Mouse (Mus musculus) kidney, embryonic 16.5 days (tissue): ENCODE results near the gene Cd63. TPM values are rescaled to one million over a fixed set of nuclear protein-coding genes. Genes with fewer than 3 reads are reported as not detected.

ENCODE experiments used
- ATAC-seq: fragments of 200-750 bp; cut with Nextera tagmentation; 2 replicates; pipeline ENCODE4 v1.8.0; 2017; ENCODE audit warnings: moderate TSS enrichment; ENCODE audit not compliant: low FRiP score, low TSS enrichment
- H3K27ac ChIP-seq: fragments of 300-500 bp; sonication (generic); 2 replicates; pipeline ENCODE4 v1.5.1; 2014; ENCODE audit warnings: low read length
- H3K27me3 ChIP-seq: fragments of 300-500 bp; sonication (generic); 2 replicates; pipeline ENCODE4 v1.6.1; 2014; ENCODE audit warnings: low read length, control low read depth, mixed read lengths; ENCODE audit not compliant: insufficient read depth
- H3K36me3 ChIP-seq: fragments of 300-500 bp; sonication (generic); 2 replicates; pipeline ENCODE4 v1.6.1; 2014; ENCODE audit warnings: low read length, control low read depth, mixed read lengths; ENCODE audit not compliant: insufficient read depth
- H3K4me1 ChIP-seq: fragments of 300-500 bp; sonication (generic); 2 replicates; pipeline ENCODE4 v1.6.1; 2014; ENCODE audit warnings: low read length, control low read depth, mixed read lengths; ENCODE audit not compliant: insufficient read depth
- H3K4me2 ChIP-seq: fragments of 300-500 bp; sonication (generic); replicated peaks from 2 replicates; pipeline ENCODE4 v1.6.1; 2014; ENCODE audit warnings: low read depth, low read length
- H3K4me3 ChIP-seq: fragments of 300-500 bp; sonication (generic); 2 replicates; pipeline ENCODE4 v1.5.1; 2014; ENCODE audit warnings: mild to moderate bottlenecking, low read length
- H3K9ac ChIP-seq: fragments of 300-500 bp; sonication (generic); replicated peaks from 2 replicates; pipeline ENCODE4 v1.6.1; 2014; ENCODE audit warnings: low read length
- H3K9me3 ChIP-seq: fragments of 300-500 bp; sonication (generic); 2 replicates; pipeline ENCODE4 v1.6.1; 2016; ENCODE audit warnings: low read length, control low read depth
- WGBS: fragments of 180-500 bp; shearing (Covaris S2); extraction: QIAGEN DNeasy Blood & Tissue Kit; methylation state at CpG from one replicate; pipeline ENCODE4 v1.1.7; 2014; 5-methylcytosine and 5-hydroxymethylcytosine counted together
- polyA plus RNA-seq: library from polyadenylated mRNA; unstranded; fragments of >200 nt; fragmentation: Nextera tagmentation; extraction: Ambion mirVana; gene quantifications from 2 replicates; pipeline ENCODE4 v1.2.1, GENCODE M21; 2015

Cd63 gene
- polyA plus RNA-seq, 1 experiment from 2014 or later = 850 TPM

GRCm38 (mm10) chr10:128921883-128922821 lies 21.4 kb downstream of the Cd63 start:
- peak overlapping the region; percentile 83 for H3K4me3 ChIP-seq
- 0 out of 2 replicates have a peak, but pooled peaks cover 3% of the 10 kb centered on the region for H3K27me3 ChIP-seq
- H3K9me3 ChIP-seq = no peaks in the 10 kb centered on the region
- peak overlapping the region; percentile 90 for H3K4me2 ChIP-seq
- peaks cover 48% of the 10 kb centered on the region for H3K4me1 ChIP-seq
- H3K36me3 ChIP-seq = peaks cover 12% of the 10 kb centered on the region
- no peak for ATAC-seq
- H3K9ac ChIP-seq = peak overlapping the region; percentile 83
- WGBS = 72% methylated on average over 16 of the region's 16 CpGs
- H3K27ac ChIP-seq = peak overlapping the region; percentile 98

- ATAC-seq = no peak
- peak within 1 kb of the TSS; percentile 98 for H3K27ac ChIP-seq
These were observed 21.9 kb downstream of the Cd63 start, which contains the start of gene Rdh5 for GRCm38 (mm10) chr10:128922822-128923012. Rdh5 (minus strand) TSS chr10:128922888.

GRCm38 (mm10) chr10:128923013-128923691 lies 22.4 kb downstream of the Cd63 start:
- no peaks in the 10 kb centered on the region for H3K9me3 ChIP-seq
- peak overlapping the region; percentile 83 for H3K4me3 ChIP-seq
- 0 out of 2 replicates have a peak, but pooled peaks cover 3% of the 10 kb centered on the region for H3K36me3 ChIP-seq
- H3K27me3 ChIP-seq = 0 out of 2 replicates have a peak, but pooled peaks cover 3% of the 10 kb centered on the region
- peaks cover 48% of the 10 kb centered on the region for H3K4me1 ChIP-seq
- H3K27ac ChIP-seq = peak overlapping the region; percentile 98
- H3K9ac ChIP-seq = peak overlapping the region; percentile 83
- peak overlapping the region; percentile 90 for H3K4me2 ChIP-seq
- peak; percentile 95 for ATAC-seq
- WGBS = under 1% methylated on average over 42 of the region's 42 CpGs

More at GRCm38 (mm10) chr10:128922822-128923012, 21.9 kb downstream of the Cd63 start, which contains the start of gene Rdh5:
- Histone ChIP-seq H3K4me1 (peaks cover 48% of the 10 kb centered on the region), H3K9ac (peak within 1 kb of the TSS; percentile 83), H3K36me3 (peaks cover 7% of the 10 kb centered on the region), H3K27me3 (0 out of 2 replicates have a peak, but pooled peaks cover 3% of the 10 kb centered on the region), H3K9me3 (no peaks in the 10 kb centered on the region), H3K4me3 (peak within 1 kb of the TSS; percentile 83), H3K4me2 (peak within 1 kb of the TSS; percentile 90)
- 16% methylated on average over 1 of the region's 1 CpGs for WGBS

GRCm38 (mm10) chr10:128923935-128924334 lies 23.1 kb downstream of the Cd63 start, which contains the start of gene Bloc1s1:
Bloc1s1 (minus strand) TSS chr10:128924035.
- Histone ChIP-seq H3K27me3 (0 out of 2 replicates have a peak, but pooled peaks cover 3% of the 10 kb centered on the region), H3K4me2 (peak within 1 kb of the TSS; percentile 90), H3K9ac (peak within 1 kb of the TSS; percentile 83), H3K4me3 (peak within 1 kb of the TSS; percentile 83), H3K9me3 (no peaks in the 10 kb centered on the region), H3K4me1 (peaks cover 44% of the 10 kb centered on the region), H3K27ac (peak within 1 kb of the TSS; percentile 98), H3K36me3 (no peaks in the 10 kb centered on the region)
- no peak for ATAC-seq
- WGBS = 68% methylated on average over 9 of the region's 9 CpGs

GRCm38 (mm10) chr10:128928356-128928755 lies 27.6 kb downstream of the Cd63 start:
- Histone ChIP-seq H3K9ac (no peak overlapping the region), H3K36me3 (no peaks in the 10 kb centered on the region), H3K4me3 (no peak overlapping the region), H3K4me2 (no peak overlapping the region), H3K9me3 (no peaks in the 10 kb centered on the region), H3K27ac (no peak overlapping the region), H3K27me3 (peaks cover 25% of the 10 kb centered on the region), H3K4me1 (peaks cover 10% of the 10 kb centered on the region)
- ATAC-seq = no peak
- 41% methylated on average over 4 of the region's 4 CpGs for WGBS

- ATAC-seq = no peak
- Histone ChIP-seq H3K27ac (no peak overlapping the region), H3K27me3 (peaks cover 40% of the 10 kb centered on the region), H3K9me3 (no peaks in the 10 kb centered on the region), H3K36me3 (no peaks in the 10 kb centered on the region), H3K4me3 (no peak overlapping the region), H3K4me1 (peaks cover 10% of the 10 kb centered on the region), H3K4me2 (no peak overlapping the region), H3K9ac (no peak overlapping the region)
- WGBS = 60% methylated on average over 7 of the region's 7 CpGs
These were observed 29.0 kb downstream of the Cd63 start for GRCm38 (mm10) chr10:128929638-128930378.

- Histone ChIP-seq H3K4me2 (no peak overlapping the region), H3K4me1 (peaks cover 10% of the 10 kb centered on the region), H3K36me3 (no peaks in the 10 kb centered on the region), H3K9me3 (no peaks in the 10 kb centered on the region), H3K4me3 (no peak overlapping the region), H3K9ac (no peak overlapping the region), H3K27ac (no peak overlapping the region), H3K27me3 (peaks cover 53% of the 10 kb centered on the region)
- ATAC-seq = no peak
- 36% methylated on average over 2 of the region's 2 CpGs for WGBS
These were observed 30.7 kb downstream of the Cd63 start for GRCm38 (mm10) chr10:128931441-128931840.

- H3K27me3 ChIP-seq = peaks cover 50% of the 10 kb centered on the region
- no peaks in the 10 kb centered on the region for H3K36me3 ChIP-seq
- H3K4me2 ChIP-seq = peak within 1 kb of the TSS; percentile 85
- H3K9ac ChIP-seq = peak within 1 kb of the TSS; percentile 35
- under 1% methylated on average over 26 of the region's 26 CpGs for WGBS
- no peaks in the 10 kb centered on the region for H3K9me3 ChIP-seq
- peaks cover 10% of the 10 kb centered on the region for H3K4me1 ChIP-seq
- H3K4me3 ChIP-seq = peak within 1 kb of the TSS; percentile 51
- ATAC-seq = peak; percentile 91
- no peak within 1 kb of the TSS for H3K27ac ChIP-seq
These were observed 32.8 kb downstream of the Cd63 start, which contains the start of gene Itga7 for GRCm38 (mm10) chr10:128933574-128933973. Itga7 (plus strand) TSS chr10:128933818.

GRCm38 (mm10) chr10:128933976-128934721 lies 33.4 kb downstream of the Cd63 start:
- H3K36me3 ChIP-seq = no peaks in the 10 kb centered on the region
- peaks cover 10% of the 10 kb centered on the region for H3K4me1 ChIP-seq
- H3K4me3 ChIP-seq = peak overlapping the region; percentile 51
- ATAC-seq = peak; percentile 27; the same call in 1 of the 2 replicates
- H3K9me3 ChIP-seq = no peaks in the 10 kb centered on the region
- peaks cover 50% of the 10 kb centered on the region for H3K27me3 ChIP-seq
- no peak overlapping the region for H3K27ac ChIP-seq
- peak overlapping the region; percentile 85 for H3K4me2 ChIP-seq
- 2% methylated on average over 21 of the region's 21 CpGs for WGBS
- H3K9ac ChIP-seq = peak overlapping the region; percentile 35; the same call in 1 of the 2 replicates
